Mouse (Mus musculus) ES-Bruce4 (cell line): ENCODE data around the gene Stat3.

Experiments
- CTCF ChIP-seq: IDR thresholded peaks from one replicate; pipeline ENCODE4 v1.8.1; 2011; ENCODE audit warnings: low read depth, low read length
- EP300 ChIP-seq: IDR thresholded peaks from 2 replicates; pipeline ENCODE4 v1.6.1; 2011; ENCODE audit warnings: low read depth, low read length; ENCODE audit not compliant: insufficient read depth
- POLR2A ChIP-seq: IDR thresholded peaks from one replicate; pipeline ENCODE4 v1.8.1; 2011; ENCODE audit warnings: low read length; ENCODE audit not compliant: insufficient read depth

- no peak for TF ChIP-seq POLR2A
- TF ChIP-seq CTCF, result no peak
- TF ChIP-seq EP300, result no peak
Measured at GRCm38 (mm10) chr11:100887236-100887635, 52.1 kb downstream of the Stat3 start.
